Mouse (Mus musculus) gastrocnemius, postnatal 4 days (tissue): ENCODE measurements at regions not wholly inside any gene's neighbourhood (a gene's known extent, or its start where the extent isn't known, plus 50 kb on each side); places are given as distances from the start of the nearest gene placed in this dataset.

Source experiments
- DNase-seq, 2 experiments: peaks; one replicate each; pipeline ENCODE4 v3.0.0; 2021 to 2022; ENCODE audit warnings: low spot score in 2 of 2, mixed read lengths in 2 of 2

DNA sequence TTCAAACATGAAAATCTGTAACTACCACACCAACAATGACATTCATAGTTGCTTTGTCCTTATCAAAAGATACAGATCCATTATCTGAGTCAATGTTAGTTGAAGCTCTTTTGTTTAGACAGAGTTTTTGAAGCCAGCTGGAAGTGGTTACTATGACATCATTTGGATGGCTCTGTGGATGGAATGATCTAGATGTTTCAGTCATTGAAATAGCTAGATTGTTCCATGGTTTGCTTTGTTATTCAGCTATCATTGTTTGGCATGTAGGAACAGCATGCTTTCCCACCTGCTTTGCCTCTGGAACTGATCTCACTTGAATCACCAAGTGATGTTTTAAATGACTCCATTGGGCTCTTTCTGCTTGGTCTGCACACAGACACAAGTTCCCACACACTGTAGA is 144.2 kb upstream of the Marcks start:
- DNase-seq: peak in 1 of 2 experiments; percentile 21

GRCm38 (mm10) chr10:37280823-37281222 is 142.1 kb upstream of the Marcks start:
- no peak for DNase-seq

GRCm38 (mm10) chr10:37280150-37280820 is 141.6 kb upstream of the Marcks start:
- DNase-seq: no peak

DNA sequence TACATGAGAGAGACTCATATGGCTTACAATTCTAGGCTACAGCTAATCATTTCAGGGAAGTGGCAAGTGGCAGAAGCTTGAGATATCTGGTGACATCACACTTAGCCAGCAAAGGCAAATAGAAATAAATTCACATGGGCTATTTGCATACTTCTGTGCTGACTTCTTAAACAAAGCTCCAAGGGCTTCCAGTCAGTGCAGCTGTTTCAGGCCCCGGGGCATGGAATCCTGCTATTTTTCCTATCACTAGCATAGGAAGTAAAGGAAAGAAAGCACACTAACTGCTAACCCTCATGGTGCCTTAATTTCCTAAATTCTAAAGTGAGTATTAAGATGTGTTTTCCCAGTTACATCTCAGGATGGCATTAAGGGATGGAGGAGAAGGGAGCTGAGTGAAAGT is 140.6 kb upstream of the Marcks start:
- peak in 1 of 2 experiments; percentile 12 for DNase-seq

DNA sequence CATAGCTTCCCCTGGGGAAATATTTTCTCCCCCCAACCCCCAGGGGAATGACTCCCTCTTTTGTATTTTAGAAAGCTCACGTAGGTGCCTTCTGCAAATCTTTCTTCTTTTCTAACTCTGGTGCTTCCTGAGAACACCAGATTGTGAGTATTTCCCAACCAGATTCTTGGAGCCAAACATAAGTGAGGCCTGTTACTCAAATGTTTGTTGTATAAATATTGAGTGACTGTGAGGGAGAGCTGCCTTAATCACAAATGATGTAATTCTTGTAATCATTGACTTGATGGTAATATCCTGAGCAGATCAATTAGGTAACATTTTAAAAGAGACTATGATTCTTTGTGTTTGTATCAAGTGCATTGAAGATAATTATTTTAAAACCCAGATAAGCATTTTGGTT is 137.1 kb upstream of the Marcks start:
- DNase-seq: no peak

DNA sequence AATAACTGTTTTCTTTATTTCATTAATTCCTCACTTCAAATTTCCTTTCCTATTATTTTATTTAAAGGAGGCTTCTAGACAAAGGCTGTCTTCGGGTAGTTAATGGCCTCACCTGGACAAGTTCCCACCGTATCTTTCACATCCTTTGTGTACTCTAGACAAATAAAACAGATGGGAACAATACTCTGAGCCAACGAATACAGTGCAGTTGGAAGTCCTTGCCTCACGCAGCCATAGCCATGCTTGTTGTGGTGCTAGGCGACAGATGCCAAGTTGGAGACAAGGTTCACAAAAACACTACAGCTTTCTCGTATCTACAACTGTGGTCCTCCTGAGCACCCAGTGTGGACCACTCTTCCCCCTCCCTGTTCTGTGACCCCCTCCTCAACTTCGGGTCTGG is 136.6 kb upstream of the Marcks start:
- no peak for DNase-seq

GRCm38 (mm10) chr10:37271967-37272366 is 133.2 kb upstream of the Marcks start:
- DNase-seq: no peak

GRCm38 (mm10) chr10:37270236-37271000 is 131.7 kb upstream of the Marcks start:
- no peak for DNase-seq

- no peak for DNase-seq
Observed at GRCm38 (mm10) chr10:37266909-37267308, 128.2 kb upstream of the Marcks start.

DNA sequence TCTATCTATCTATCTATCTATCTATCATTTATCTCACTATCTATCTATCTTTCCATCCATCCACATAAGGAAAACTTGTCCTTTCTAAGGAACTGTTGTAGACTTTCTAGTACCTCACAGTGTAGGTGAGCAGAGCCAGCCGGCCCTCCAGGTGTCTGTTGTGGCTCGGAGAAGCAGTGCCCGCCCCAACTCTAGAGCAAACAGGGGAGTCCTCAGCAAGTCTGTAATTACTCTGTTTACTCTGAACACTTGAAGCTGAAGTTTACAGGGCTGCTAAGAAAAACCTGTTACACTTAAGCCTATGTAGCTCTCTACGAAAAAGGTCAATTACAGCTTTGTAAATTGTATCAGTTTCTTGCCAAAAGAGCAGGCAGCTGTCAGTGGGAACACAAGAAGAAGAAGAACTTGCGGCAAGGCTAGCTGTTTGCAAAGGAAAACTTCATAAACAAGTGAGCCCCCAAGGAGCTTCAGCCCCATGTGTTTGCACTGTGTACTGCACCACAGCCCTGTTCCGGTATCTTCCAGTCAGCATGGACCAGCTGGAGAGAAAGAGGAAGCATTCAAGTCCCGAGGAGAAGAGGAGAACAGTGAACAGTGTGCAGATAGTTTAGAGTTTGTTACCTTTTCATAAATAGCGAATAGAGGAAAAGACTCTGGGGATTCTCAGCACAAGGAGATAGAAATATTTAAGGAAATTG is 122.2 kb upstream of the Marcks start:
- DNase-seq: peak in 1 of 2 experiments; percentile 34

- no peak for DNase-seq
Observed at GRCm38 (mm10) chr10:37259186-37259585, 120.5 kb upstream of the Marcks start.

- no peak for DNase-seq
Observed at GRCm38 (mm10) chr10:37257544-37257943, 118.8 kb upstream of the Marcks start.

- peak in 1 of 2 experiments; percentile 38 for DNase-seq
Observed at GRCm38 (mm10) chr10:37250934-37251521, 112.3 kb upstream of the Marcks start.

GRCm38 (mm10) chr10:37250157-37250556 is 111.4 kb upstream of the Marcks start:
- no peak for DNase-seq

DNA sequence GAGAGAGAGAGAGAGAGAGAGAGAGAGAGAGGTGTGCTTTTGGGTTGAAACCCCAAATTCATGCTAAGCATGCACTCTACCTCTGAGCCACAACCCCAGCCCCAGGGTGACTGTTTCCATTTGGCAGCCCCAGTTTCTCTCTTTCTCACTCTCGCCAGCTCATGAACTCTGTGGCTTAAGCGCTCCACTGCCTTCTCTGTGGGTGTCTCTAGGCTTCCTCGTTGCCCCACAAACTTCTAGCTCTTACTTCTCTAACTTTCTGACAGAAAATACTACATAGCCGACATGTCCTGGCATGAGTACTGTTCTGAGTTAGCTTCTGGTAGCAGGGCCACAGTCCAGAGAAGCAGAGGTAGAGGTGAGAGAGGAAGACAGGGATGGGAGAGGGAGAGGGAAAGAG is 110.8 kb upstream of the Marcks start:
- no peak for DNase-seq

- no peak for DNase-seq
Observed at GRCm38 (mm10) chr10:37247121-37247520, 108.4 kb upstream of the Marcks start.

GRCm38 (mm10) chr10:37243136-37243535 is 104.4 kb upstream of the Marcks start:
- DNase-seq: no peak

- peak in 1 of 2 experiments; percentile 25 for DNase-seq
Observed at GRCm38 (mm10) chr10:37241821-37242263, 103.1 kb upstream of the Marcks start.

GRCm38 (mm10) chr10:37240634-37241033 is 101.9 kb upstream of the Marcks start:
- no peak for DNase-seq

GRCm38 (mm10) chr10:37240201-37240600 is 101.5 kb upstream of the Marcks start:
- no peak for DNase-seq

DNA sequence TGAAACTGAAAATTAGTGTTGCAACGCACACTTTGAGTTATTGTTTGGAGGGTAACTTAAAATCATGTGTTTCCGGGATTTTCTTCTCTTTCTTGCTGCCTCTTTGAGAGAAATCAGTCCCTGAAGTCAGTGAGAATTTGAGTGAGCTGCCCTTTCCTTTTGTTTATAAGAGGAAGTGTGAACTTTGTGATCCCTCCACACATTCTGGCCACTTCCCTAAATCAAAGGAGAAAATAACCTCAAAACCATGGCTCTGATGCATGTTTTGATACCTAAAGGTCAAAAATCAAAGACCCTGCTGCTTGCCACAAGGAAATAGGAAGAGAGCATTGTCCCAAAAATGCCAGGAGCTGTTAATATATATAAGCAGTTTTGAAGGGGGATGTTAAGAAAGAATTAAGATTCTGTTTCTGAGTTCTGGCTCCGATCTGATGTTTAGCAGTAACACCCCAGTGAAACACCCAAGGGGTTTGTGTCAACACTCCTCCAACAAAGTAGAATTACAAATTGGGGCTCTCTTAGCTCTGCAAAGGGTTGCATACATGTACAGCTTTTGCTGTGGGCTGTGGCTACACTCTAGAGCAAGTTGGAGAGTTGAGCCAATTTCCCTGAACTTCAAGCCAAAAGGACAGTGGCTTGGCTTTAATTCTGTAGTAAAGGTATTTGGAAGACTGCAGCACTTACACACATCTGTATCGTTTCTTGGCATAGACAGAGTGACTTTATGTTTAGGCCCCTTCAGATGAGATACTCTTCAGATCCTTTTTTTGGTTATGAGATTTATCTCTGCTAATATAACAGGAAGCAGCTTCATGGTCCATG is 97.5 kb upstream of the Marcks start:
- DNase-seq: peak in 1 of 2 experiments; percentile 31
